Mouse (Mus musculus) ovary, postnatal 10 days (tissue): ENCODE measurements around the gene Mmp14.

ENCODE experiments used
- DNase-seq: peaks from one replicate; pipeline ENCODE4 v3.0.0; 2022; ENCODE audit warnings: low spot score

Gene Mmp14

DNA sequence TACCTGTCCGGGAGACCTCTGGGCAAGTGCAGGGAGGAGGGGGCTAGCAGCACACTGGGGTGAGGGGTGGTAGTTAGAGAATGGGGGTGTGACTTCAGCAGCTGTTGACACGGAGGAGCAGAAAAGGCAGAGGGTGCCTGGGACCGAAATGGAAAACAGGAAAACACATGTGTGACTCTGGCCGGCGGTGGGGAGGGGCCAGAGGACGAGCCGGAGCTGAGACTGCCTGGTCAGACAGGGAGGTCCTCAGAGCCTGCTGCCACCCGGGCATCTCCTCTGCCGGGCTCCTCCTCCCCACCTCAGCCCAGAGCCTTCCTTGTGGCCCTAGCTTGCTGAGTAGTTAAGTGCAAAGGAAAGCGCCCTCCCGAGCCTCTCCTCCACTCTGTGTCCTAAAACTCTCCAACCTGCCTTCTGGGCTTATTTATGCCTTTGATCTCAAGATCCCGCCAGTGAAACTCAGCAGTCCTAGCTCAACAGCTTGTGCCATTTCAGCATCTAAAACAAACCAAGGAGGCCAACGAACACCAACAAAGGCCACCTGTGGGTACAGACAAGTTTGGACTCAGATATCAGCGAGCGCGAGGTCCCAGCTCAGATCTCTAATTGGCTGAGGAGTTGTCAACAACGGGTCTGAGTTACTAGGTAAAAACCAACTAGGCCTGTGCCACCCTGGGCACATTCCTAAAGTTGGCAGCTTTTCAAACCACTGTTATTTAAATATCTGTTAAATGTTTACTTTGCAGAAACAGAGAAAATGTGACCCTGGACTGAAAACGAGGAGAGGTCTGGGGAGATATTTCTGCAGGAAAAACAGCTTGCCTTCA is 17.3 kb upstream of the Mmp14 start:
- no peak for DNase-seq

DNA sequence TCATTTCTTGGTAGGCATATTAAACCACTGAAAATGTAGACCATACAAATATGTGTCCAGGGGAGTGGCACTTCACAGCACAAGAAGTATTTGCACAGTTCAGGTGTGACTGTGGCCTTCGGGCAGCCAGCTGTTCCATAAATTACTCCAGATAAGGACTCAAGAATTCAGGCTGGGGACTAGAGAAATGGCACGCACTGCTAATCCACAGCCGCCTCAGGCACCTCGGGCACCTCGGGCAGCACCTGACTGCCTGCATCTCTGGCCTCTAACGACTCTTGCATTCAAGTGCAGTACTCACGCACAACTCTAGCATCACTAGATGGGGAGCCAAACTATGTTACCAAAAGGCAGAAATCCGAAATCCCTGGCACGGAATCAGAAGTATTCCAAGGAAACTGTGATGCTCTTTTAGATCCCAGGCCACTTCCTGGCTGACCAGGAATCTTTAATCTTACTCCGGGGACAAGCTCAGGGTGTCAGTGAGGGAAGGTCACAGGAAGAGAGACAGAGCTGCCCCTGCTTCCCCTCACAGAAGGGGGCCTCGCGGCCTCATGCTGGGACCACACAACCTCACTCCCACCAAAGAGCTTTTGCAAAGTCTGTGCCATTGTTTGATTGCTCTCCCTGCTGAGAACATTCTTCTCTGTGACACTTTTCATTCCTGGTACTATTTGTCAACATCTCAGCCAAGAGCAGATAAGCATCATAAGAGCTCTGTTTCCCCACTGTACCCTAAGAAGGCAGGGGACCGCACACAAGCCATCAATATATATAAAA is 16.0 kb upstream of the Mmp14 start:
- no peak for DNase-seq

DNA sequence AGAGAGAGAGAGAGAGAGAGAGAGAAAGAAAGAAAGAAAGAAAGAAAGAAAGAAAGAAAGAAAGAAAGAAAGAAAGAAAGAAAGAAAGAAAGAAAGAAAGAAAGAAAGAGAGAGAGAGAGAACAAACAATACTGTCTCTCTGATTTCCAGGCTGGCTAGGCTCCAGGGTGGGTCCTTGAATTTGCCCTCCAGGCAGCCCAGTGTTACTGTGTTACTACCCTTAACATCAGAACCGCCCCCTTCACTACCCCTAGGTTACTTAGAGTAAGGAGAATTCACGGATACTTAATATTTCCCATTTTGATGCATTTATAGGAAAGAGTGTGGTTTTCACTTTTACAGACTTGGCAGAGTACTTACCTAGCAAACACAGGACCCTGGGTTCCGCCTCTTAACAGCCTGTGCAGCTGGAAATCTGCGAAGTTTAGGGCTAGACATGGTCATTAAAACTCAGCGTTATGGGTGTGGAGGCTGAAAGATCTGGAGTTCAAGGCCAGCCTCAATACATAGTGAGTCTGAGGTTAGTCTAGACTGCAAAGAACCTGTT is 15.1 kb upstream of the Mmp14 start:
- no peak for DNase-seq

DNA sequence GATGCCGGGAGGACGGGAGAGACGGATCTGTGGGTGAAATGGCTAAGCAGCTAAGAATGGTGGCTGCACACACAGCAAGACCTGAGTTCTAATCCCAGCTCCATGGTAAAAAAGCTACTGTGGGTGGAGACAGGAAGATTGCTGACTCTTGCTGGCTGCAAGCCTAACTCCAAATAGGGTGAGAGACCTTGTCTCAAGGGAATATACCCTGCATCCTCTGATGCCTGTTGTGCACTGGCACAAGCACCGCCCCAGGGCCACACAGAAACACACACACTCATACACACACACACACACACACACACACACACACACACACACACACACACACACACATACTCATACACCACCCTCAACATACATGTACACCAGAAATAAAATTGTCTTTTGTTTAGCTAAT is 14.6 kb upstream of the Mmp14 start:
- DNase-seq = no peak

DNA sequence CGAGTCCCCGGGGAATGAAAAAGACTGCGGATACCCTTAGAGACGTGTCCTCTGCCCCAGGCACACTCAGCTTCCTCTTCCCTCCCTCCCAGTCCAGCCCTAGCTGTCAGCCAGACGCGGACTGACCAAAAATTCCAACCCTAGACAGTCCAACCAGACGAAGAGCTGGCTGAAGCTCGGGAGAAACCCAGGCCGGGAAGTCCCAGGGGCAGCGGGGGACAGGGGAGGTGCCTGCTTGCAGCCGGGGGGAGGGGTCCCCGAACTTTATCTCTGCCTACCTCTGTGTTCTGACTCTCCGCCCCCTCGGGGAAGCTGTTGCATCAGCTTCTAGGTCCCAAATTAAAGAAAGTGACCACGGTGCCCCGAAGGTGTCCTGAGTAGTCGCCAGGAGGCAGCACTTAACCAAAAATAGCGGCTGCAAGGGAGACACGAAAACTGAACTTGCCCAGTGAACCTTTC is 13.8 kb upstream of the Mmp14 start, which contains the start of gene Slc7a7:
TSS of gene Slc7a7 (minus strand) at position 158 of the 459 bp plus-strand sequence.
- DNase-seq = no peak

DNA sequence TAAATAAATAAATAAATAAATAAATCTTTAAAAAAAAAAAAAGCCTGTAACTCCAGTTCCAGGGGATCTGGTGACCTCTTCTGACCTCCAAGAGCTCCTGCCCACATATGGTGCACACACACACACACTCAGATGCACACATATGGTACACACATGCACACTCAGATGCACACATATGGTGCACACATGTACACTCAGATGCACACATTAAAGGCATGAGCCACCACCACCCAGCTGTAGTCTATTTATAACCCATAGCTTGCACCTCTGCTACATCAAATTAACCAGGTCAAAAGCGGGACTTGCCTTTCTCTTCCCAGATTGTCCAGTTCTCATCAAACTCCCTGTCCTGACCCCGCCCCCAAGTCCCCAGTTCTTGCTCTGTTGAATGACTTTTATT is 10.4 kb upstream of the Mmp14 start:
- DNase-seq = no peak

DNA sequence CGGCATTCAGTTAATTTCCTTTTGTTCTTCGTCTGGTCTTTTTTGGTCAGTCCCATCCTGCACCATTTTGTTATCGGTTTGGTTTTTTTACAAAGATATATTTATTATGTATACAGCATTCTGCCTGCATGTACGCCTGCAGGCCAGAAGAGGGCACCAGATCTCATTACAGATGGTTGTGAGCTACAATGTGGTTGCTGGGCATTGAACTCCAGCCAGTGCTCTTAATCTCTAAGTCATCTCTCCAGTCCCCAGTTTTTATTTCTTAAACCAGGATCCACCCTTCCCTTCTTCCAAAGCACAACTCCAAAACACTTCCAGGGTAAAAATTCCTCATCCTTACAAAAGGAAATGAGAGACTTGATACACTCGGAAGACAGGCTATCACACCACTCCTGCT is 8.0 kb upstream of the Mmp14 start:
- DNase-seq = no peak

DNA sequence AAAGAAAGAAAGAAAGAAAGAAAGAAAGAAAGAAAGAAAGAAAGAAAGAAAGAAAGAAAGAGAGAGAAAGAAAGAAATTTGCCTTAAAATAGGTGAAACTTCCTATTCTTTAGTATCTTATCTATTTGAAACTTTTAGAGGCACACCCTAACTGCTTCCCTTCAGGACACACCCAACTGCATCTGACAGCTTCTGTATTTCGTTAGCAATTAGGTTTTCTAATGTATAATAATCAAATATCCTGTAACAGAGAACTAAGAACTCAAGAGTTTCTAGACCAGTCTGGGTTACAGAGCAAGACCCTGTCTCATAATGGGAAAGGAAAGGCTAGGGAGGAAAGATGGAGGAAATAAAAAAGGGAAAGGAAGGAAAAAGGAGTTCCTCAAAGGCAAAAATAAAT is 6.8 kb upstream of the Mmp14 start:
- no peak for DNase-seq

DNA sequence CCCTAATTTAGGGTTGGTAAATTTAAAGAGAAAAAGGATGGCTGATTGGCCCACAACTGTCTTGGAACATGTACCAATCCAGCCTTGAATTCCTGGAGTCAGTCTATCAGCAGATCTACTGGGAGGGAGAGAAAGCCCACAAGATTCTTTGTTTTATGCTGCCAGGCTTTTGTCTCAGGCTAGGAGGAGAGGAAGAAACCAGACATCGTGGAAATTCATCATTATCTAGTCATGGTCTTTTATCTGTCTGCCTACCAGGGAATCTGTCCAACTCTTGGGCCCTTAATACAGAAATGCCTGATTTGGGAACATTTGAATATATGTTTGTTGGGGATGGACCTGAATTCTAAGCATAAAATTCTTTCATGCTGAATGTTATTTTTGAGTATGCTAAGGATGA is 5.9 kb upstream of the Mmp14 start:
- no peak for DNase-seq

DNA sequence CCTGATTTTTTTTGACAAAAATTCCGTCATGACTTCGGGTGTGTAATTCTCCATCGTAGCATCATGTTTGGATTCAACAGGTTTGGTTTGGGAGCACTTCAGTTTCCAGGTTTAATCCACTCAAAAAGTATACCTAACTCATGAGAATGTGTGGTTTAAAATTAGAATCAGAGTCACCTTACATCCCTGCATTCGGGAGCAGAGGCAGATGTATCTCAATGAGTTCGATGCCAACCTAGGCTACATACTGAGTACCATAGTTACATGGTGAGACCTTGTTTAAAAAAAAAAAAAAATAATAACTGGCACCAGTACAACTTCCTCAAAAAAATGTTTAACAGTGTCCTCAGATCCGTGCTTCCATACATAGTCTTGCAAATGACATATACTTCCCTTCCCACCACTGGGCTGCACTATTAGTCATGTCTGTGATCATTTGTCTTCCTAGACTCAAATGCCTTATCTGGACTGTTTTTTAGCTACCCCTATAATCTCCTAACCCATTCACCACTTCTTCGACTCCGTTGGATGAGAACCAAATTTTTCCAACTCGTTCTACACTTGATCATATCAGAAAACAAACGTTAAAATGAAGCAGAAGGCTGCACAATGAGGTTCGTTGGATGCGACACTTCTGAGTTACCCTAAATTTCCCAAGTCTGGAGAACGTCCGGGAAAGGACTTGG is 5.3 kb upstream of the Mmp14 start:
- DNase-seq = no peak

DNA sequence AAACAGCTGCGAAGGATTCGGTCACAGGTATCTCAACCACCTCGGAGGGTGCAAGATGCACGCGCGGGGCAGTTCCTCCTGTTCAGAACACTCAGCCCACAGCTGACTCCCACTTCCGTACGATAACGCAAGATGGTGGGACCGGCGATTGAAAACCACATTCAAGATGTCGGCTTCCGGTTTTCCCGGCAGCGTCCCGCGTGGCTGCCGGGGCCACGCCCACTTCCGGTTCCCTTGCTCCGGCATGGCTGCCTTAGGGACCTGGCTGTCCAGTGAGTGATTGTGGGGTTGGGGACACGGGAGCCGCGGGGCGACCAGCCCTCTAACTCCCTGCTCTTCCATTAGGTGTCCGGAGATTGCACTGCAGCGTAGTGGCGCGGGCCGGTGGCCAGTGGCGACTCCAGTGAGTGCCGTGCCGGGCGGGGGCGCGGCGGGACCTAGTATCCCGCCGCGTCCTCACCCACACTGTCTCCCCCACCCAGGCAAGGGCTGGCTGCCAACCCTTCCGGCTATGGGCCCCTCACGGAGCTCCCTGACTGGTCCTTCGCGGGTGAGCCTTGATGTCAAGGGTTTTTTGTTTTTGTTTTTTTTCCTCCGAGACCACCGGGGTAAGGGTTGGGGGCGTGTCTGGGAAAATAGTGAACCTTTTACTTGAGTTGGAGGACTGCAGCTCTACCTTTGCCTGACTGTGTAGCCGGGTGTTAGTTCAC is 4.6 kb upstream of the Mmp14 start, which contains the start of gene Mrpl52:
TSS of gene Mrpl52 (plus strand) at position 221 of the 710 bp plus-strand sequence.
- peak; percentile 85 for DNase-seq

DNA sequence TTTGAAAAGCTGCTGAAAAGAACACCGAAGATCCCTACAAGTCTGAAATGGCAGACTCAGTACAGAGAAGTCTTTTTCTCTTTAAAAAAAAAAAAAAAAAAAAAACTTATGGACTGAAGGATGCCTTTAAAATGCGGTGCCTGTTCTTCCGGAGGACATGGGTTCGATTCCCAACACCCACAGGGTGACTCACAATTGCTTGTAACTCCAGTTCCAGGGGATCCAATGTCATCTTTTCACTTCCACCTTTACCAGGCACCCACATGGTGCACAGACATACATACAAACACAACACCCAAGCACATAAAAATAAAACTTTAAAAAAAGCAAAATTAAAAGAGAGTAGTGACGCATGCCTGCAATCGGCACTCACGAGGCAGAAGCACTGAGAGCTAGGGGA is 3.7 kb upstream of the Mmp14 start:
- DNase-seq = no peak

DNA sequence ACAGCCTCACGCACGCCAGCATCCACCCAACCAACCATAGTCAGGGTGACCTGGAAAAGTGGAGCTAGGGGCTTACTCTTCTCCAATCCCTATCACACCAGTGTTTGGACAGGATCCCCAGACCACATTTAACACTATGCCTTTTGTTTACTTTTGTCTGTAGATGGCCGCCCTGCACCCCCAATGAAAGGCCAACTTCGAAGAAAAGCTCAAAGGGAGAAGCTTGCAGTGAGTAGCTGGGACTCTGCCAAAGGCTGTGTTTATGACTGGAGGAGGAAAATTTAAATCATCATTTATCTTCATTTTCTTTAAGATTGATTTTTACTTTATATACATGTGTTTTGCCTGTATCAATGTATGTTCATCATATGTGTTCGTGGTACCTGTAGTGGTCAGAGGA is 3.0 kb upstream of the Mmp14 start:
- no peak for DNase-seq

DNA sequence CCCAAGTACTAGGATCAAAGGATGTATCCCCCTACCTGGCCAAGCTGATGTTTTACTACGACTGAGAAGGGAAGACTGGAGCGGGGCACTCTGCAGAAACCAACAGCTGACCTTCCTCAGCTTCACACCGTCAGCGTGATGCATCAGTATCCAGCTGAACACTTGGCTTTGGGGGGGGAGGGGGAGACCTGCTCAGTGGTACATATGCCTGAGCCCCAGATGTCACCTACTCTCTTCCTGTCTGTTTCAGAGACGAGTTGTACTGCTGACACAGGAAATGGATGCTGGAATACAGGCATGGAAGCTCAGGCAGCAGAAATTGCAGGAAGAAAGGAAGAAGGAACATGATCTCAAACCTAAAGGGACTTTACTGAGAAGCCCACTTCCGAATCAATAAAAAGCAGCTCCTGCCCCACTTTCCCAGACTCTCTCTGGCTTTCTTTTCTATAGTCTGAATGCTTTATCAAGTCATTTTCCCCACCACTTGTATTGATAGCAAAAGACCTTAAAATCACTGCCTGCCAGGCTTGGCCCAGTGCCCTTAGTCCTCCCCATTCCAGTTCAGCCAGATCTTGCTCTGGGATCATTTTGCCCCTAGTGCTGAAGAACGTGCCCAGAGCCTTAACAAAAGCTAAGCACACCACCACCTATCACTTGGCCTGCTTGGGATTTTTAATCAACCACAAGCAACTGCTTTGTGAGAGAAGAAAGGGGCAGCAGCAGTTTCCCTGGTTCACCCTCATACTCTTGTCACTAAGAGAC is 1.9 kb upstream of the Mmp14 start:
- DNase-seq = no peak

DNA sequence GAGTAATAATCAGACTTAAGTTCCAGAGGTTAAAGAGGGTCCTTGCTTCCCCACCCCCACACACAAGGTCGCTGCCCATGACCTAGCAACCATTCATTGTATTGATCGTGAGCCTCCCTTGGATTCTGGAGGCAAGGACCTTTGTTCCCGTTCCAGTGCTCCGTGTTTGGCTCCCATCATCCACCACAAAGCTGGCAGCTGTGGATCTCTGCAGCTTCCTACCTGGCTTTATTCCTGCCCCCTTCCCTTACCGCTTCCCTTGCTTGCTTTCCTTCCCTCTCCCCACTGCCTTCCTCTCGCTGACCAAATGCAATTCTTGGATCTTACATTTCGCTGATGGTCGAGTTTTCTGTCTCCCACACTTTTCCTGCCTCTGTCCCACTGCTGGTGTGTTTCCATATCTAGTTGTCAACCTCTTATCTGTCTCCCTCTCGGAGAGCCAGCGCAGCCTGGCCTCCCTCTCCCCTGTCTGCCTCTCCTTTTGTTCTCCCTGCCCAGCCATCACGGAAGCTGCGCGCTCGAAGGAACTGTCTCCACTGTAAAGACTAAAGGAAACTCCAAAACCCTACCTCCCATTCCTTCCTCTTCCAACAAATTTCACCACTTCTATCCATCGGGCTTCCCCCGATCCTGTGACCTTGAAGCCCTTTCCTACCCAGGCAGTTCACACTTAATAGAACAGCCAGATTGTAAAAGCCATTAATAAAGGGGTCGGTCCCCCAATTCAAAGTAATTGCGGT is 836 bp upstream of the Mmp14 start:
- DNase-seq = no peak

DNA sequence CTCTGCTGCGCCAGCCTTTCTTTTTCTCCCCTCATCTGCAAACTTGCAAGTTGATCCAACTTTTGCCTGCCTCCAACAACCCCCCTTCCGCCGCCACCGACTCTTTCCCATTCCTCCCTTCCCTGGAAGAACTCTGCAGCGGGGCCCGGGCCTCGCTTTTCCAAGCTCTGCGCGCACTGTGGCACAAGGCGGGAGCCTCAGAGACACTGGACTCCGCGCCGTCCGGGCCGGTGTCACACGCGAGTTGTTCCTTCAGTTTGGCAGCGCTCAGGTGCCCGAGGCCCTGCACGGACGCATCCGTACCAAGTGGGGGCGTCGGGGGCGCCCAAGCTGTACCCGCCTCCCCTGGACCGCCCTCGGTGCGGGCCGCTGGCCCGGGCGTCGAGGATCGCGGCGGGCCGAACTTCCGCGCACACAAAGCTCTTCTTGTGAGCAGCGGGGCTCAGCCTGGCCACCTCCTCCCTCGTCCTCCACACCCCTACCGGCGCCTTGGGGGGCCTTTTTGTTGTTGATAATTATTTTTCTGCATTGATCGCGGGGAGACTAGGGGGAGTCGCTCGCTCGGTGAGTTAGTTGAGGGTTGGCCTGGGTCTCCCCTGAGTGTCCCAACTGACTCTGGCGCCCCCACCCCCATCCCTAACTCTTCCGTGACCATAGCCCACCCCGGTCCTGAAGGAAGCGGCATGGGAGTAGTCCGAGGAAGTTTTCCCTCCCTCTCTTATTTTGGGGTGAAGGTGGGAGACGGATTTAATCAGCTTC is 845 bp downstream of the Mmp14 start:
- peak; percentile 53 for DNase-seq

DNA sequence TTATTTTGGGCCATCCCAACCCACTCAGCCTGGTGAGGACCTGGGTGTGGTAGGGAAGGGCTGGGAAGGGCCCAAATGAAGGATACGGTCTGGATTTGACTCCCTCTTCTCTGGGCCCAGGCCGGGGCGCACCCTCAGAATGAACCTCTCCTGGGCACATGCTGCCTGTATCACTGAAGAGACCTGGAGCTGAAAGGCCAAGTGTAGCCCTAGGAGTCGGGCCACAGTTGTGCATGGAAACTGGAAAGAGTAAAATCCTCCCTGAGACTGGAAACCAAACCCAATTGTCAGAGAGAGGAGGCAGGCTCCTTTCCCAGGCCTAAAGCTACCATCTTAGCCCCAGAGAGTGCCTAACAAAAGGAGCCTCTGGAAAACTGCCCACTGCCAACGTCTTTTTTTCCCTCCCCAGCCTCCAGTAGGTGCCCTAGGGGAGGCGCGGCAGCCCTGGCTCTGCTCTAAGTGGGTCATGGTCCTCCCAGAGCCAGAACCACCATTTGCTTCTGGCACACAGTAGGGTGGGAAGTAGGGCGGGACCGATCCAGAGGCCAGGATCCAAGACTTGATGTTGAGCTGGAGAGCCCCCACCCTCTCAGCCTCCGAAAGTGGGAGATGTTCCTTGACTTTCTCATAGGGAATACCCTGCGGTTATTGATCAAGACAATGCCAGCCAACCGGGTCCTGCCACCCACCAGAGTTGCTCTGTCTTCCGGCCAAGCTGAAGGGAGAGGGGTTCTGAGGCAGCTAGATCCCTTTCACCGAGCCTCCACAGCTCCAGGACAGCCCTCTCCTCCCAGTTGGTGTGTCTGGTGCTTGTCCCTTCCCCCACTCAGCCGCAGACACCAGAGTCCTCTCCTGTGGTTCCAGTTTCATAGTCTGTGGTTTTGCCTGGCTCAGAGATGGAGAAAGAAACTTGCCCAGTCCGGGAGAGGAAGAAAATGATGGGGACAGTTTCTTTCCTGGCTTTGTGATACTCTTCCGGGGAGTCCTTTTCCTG is 1.7 kb downstream of the Mmp14 start:
- DNase-seq = no peak

DNA sequence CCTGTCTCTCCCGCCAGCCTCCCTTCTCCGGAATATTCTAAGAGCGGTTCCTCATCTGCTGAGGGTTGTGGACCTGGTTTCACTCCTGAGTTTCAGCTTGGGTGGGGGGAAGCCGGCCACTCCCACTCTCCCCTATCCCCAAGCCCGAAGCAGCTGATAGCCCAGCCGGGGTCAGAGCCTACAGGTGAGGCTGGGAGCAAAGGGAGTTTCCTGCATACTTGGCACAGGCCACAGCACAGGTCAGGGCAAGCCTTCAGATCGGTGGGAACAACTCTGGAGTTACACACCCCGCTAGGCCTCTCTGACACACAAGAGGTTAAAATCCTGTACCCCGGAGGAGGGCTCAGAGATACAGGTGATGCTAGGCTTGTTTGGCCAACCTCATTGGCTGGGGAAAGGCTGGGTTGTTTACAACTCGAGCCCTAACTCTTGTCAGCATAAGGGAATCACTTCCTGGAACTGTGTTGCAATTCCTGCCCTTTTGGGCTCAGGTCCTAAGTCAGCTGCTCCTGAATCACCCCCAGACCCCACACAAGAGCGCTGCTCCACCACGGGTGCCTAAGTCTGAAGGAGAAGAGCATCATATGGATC is 2.6 kb downstream of the Mmp14 start:
- no peak for DNase-seq
